Mouse (Mus musculus) testis, adult 10 weeks (tissue): ENCODE data around the gene 5031410I06Rik. TPM values are rescaled to one million over a fixed set of nuclear protein-coding genes. Genes with fewer than 3 reads are reported as not detected.

Source experiments
- polyA plus RNA-seq: library from polyadenylated mRNA; stranded (reverse); fragments of 350-450 nt; fragmentation: Illumina TruSeq; extraction: RNeasy Lipid Tissue Mini Kit (QIAGEN cat#74804); gene quantifications from one replicate; pipeline ENCODE4 v1.2.3, GENCODE M21; 2014; ENCODE audit warnings: low read depth, low replicate concordance

5031410I06Rik gene
- 10.8 TPM for polyA plus RNA-seq

DNA sequence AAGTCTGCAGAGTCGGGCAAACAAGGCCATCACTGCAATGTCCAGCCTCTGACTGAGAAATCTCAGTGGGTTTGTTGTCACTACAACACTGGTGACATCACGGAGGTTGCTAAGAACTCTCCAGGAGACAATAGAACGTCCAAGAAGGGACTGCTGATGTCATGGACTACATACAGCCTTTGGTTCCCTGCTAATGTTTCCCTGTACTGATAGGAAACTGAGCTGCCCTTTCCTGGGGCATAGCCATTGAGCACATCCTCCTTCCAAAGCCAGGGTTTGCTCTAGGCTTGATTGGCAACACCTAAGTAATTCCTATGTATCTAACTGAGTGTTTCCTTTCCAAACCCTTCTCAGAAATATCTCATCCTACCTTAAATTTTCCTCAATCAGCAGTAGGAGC lies at the start of gene 5031410I06Rik:
Gene 5031410I06Rik, minus strand, starts transcription at position 101 of the 400 bp plus-strand sequence.

DNA sequence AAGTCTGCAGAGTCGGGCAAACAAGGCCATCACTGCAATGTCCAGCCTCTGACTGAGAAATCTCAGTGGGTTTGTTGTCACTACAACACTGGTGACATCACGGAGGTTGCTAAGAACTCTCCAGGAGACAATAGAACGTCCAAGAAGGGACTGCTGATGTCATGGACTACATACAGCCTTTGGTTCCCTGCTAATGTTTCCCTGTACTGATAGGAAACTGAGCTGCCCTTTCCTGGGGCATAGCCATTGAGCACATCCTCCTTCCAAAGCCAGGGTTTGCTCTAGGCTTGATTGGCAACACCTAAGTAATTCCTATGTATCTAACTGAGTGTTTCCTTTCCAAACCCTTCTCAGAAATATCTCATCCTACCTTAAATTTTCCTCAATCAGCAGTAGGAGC lies 16.2 kb upstream of the 5031410I06Rik start, which contains the start of gene Gm10220:
Gene Gm10220, minus strand, starts transcription at position 101 of the 400 bp plus-strand sequence.

DNA sequence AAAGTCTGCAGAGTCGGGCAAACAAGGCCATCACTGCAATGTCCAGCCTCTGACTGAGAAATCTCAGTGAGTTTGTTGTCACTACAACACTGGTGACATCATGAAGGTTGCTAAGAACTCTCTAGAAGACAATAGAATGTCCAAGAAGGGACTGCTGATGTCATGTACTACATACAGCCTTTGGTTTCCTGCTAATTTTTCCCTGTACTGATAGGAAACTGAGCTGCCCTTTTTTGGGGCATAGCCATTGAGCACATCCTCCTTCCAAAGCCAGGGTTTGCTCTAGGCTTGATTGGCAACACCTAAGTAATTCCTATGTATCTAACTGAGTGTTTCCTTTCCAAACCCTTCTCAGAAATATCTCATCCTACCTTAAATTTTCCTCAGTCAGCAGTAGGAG lies 16.0 kb downstream of the 5031410I06Rik start, which contains the start of gene Gm10471:
Gene Gm10471, minus strand, starts transcription at position 101 of the 400 bp plus-strand sequence.

DNA sequence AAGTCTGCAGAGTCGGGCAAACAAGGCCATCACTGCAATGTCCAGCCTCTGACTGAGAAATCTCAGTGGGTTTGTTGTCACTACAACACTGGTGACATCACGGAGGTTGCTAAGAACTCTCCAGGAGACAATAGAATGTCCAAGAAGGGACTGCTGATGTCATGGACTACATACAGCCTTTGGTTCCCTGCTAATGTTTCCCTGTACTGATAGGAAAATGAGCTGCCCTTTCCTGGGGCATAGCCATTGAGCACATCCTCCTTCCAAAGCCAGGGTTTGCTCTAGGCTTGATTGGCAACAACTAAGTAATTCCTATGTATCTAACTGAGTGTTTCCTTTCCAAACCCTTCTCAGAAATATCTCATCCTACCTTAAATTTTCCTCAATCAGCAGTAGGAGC lies 46.7 kb downstream of the 5031410I06Rik start, which contains the start of gene Gm7347:
Gene Gm7347, minus strand, starts transcription at position 101 of the 400 bp plus-strand sequence.

Other genes starting within 250 kb of the 5031410I06Rik start
- 10.6 TPM for gene Gm21663, start 163.0 kb downstream of the 5031410I06Rik start, polyA plus RNA-seq
- gene Gm21671, start 150.9 kb downstream of the 5031410I06Rik start, polyA plus RNA-seq = 1.8 TPM
- gene Gm21680, start 132.7 kb downstream of the 5031410I06Rik start, polyA plus RNA-seq = 2.5 TPM
- gene Gm21698, start 116.7 kb downstream of the 5031410I06Rik start, polyA plus RNA-seq = 15.5 TPM
- 4.2 TPM for gene Gm1979, start 100.6 kb downstream of the 5031410I06Rik start, polyA plus RNA-seq
- 5.2 TPM for gene Gm5862, start 82.4 kb downstream of the 5031410I06Rik start, polyA plus RNA-seq
- 4.2 TPM for gene Speer4a, start 65.8 kb downstream of the 5031410I06Rik start, polyA plus RNA-seq
- gene Gm7347, start 46.8 kb downstream of the 5031410I06Rik start, polyA plus RNA-seq = 7.5 TPM
- 2.3 TPM for gene Gm10471, start 16.1 kb downstream of the 5031410I06Rik start, polyA plus RNA-seq
- gene Gm10220, start 16.1 kb upstream of the 5031410I06Rik start, polyA plus RNA-seq = 11.9 TPM
- 16.6 TPM for gene Gm7361, start 152.3 kb upstream of the 5031410I06Rik start, polyA plus RNA-seq